Mouse (Mus musculus) forebrain, embryonic 15.5 days (tissue): ENCODE measurements around the gene Nek3. TPM values are rescaled to one million over a fixed set of nuclear protein-coding genes. Genes with fewer than 3 reads are reported as not detected.
A peak's percentile ranks its signal among the peaks of the same experiment; 100 is the strongest.

Experiments used
- ATAC-seq: fragments of 200-750 bp; cut with Nextera tagmentation; replicated peaks from 2 replicates; pipeline ENCODE4 v1.8.0; 2017; ENCODE audit warnings: mild to moderate bottlenecking, moderate TSS enrichment, moderate library complexity
- H3K27ac ChIP-seq: fragments of 300-500 bp; sonication (generic); replicated peaks from 2 replicates; pipeline ENCODE4 v1.5.1; 2015; ENCODE audit warnings: mild to moderate bottlenecking, inconsistent platforms
- H3K27me3 ChIP-seq: fragments of 300-500 bp; sonication (generic); 2 replicates; pipeline ENCODE4 v1.6.1; 2015; ENCODE audit warnings: inconsistent platforms
- H3K36me3 ChIP-seq: fragments of 300-500 bp; sonication (generic); 2 replicates; pipeline ENCODE4 v1.6.1; 2015; ENCODE audit warnings: mild to moderate bottlenecking, inconsistent platforms
- H3K4me1 ChIP-seq: fragments of 300-500 bp; sonication (generic); 2 replicates; pipeline ENCODE4 v1.6.1; 2015; ENCODE audit warnings: inconsistent platforms
- H3K4me2 ChIP-seq: fragments of 300-500 bp; sonication (generic); replicated peaks from 2 replicates; pipeline ENCODE4 v1.6.1; 2015; ENCODE audit warnings: mild to moderate bottlenecking, inconsistent platforms
- H3K4me3 ChIP-seq: fragments of 300-500 bp; sonication (generic); 2 replicates; pipeline ENCODE4 v1.5.1; 2015; ENCODE audit warnings: mild to moderate bottlenecking, inconsistent platforms
- H3K9ac ChIP-seq: fragments of 300-500 bp; sonication (generic); replicated peaks from 2 replicates; pipeline ENCODE4 v1.6.1; 2015; ENCODE audit warnings: mild to moderate bottlenecking, inconsistent platforms
- H3K9me3 ChIP-seq: fragments of 300-500 bp; sonication (generic); 2 replicates; pipeline ENCODE4 v1.6.1; 2016; ENCODE audit warnings: inconsistent platforms
- WGBS: fragments of 180-500 bp; shearing (Covaris S2); methylation state at CpG from one replicate; pipeline ENCODE4 v1.1.7; 2015; ENCODE audit warnings: mixed read lengths; 5-methylcytosine and 5-hydroxymethylcytosine counted together
- polyA plus RNA-seq: library from polyadenylated mRNA; unstranded; fragments of >200 nt; fragmentation: Nextera tagmentation; extraction: Ambion mirVana; gene quantifications from 2 replicates; pipeline ENCODE4 v1.2.1, GENCODE M21; 2015

Gene Nek3
- polyA plus RNA-seq, 1 experiment from 2014 or later: 7.6 TPM

GRCm38 (mm10) chr8:22169167-22169566, 2.9 kb upstream of the Nek3 start:
- Histone ChIP-seq H3K9ac (no peak overlapping the region), H3K27me3 (no peaks in the 10 kb centered on the region), H3K27ac (no peak overlapping the region), H3K4me3 (no peak overlapping the region), H3K9me3 (no peaks in the 10 kb centered on the region), H3K4me1 (peaks cover 13% of the 10 kb centered on the region; the same call in 1 of the 2 replicates), H3K36me3 (peaks cover 16% of the 10 kb centered on the region), H3K4me2 (no peak overlapping the region)
- WGBS: 92% methylated on average over 5 of the region's 5 CpGs
- ATAC-seq: no peak

DNA sequence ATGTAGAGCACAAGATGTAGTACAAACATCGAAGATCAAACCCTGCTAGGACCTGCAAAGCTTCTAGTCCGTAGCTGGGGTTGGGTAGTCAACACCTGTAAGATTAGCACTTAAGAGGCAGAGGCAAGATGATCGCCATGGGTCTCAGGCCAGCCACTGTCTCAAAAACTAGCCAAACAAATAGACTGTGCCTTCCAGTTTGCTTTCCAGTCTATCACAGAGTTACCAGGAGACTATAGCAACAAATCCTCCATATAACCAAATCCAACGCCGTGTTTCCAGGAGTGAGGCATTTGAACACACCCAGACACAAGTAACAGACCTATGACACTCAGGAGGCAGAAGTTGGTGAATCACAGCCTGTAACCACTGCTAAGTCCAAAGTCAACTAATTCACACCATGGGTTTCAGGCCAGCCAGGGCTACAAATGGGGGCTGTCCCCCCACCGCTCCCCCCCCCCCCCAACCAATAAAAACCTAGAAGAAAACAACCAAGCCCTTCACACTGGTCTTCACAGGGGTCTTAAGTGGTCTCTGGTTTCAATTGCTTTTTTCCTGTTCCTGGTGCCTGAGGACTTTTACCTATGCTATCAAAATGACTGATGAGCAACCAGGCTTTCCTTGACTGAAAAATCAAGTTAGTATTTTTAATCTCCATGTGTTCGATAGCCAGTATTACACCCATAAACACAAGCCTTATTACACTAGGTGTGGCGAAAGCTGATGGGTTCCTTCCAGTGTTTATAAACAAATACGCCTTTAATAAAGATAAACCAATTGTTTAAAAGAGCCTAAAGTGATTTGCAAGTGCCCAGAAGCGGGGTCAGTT, 770 bp downstream of the Nek3 start:
- Histone ChIP-seq H3K27ac (peak overlapping the region; percentile 82), H3K9ac (peak overlapping the region; percentile 58), H3K27me3 (no peaks in the 10 kb centered on the region), H3K9me3 (no peaks in the 10 kb centered on the region), H3K4me3 (peak overlapping the region; percentile 56), H3K4me1 (peaks cover 13% of the 10 kb centered on the region; the same call in 1 of the 2 replicates), H3K4me2 (peak overlapping the region; percentile 48), H3K36me3 (peaks cover 12% of the 10 kb centered on the region)
- peak; percentile 62 for ATAC-seq
- 55% methylated on average over 10 of the region's 10 CpGs for WGBS

DNA sequence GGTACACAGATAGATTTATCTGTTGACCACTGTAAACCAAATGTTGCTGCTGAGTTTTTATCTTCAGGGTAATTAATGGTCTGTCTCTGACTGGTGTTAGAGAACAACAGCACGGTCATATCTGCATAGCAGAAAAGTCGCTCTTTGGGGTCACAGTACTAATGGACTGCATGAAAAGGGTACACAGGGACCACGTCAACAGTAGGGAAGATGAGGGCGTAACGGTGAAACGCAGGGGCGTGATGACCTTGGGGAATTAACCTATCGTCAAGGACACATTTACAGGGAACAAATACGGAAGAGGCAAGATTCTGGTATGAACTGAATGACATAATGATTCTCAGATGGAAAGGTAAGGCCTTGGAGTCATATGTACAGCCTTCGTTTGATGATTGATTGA, 1.8 kb downstream of the Nek3 start:
- Histone ChIP-seq H3K27me3 (no peaks in the 10 kb centered on the region), H3K36me3 (peaks cover 10% of the 10 kb centered on the region), H3K27ac (no peak overlapping the region), H3K4me2 (no peak overlapping the region), H3K4me3 (no peak overlapping the region), H3K9ac (no peak overlapping the region), H3K9me3 (no peaks in the 10 kb centered on the region), H3K4me1 (peaks cover 13% of the 10 kb centered on the region; the same call in 1 of the 2 replicates)
- 90% methylated on average over 10 of the region's 10 CpGs for whole genome bisulfite sequencing
- no peak for ATAC-seq

DNA sequence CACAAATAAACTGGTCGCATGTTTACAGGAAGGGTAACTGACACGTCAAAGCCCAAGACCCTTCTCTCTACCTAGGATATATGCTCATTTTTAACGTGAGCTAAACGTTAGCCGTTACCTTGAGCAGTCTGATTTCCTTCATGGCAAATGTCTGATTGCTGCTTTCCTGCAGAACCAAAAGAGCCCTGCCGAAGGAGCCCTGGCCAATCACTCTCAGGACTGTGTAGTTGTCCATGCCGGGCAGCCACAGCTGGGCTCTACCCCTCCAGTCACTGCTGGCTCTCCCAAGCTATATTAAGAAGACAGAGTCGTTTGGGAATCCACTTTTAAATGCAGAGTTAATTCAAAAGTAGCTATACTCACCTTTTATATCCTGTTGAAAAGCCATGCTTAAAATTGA, 4.0 kb downstream of the Nek3 start:
- WGBS: 94% methylated on average over 8 of the region's 8 CpGs
- no peak for ATAC-seq
- no peaks in the 10 kb centered on the region for H3K9me3 ChIP-seq
- no peak overlapping the region for H3K27ac ChIP-seq
- peaks cover 3% of the 10 kb centered on the region; the same call in 1 of the 2 replicates for H3K36me3 ChIP-seq
- no peak overlapping the region for H3K4me3 ChIP-seq
- H3K27me3 ChIP-seq: no peaks in the 10 kb centered on the region
- peaks cover 13% of the 10 kb centered on the region; the same call in 1 of the 2 replicates for H3K4me1 ChIP-seq
- H3K9ac ChIP-seq: no peak overlapping the region
- H3K4me2 ChIP-seq: no peak overlapping the region

- H3K9ac ChIP-seq: no peak overlapping the region
- no peak overlapping the region for H3K4me2 ChIP-seq
- no peaks in the 10 kb centered on the region for H3K4me1 ChIP-seq
- H3K4me3 ChIP-seq: no peak overlapping the region
- no peaks in the 10 kb centered on the region for H3K27me3 ChIP-seq
- no peak for ATAC-seq
- no peak overlapping the region; the same call in 1 of the 2 replicates for H3K27ac ChIP-seq
- 52% methylated on average over 3 of the region's 3 CpGs for WGBS
- no peaks in the 10 kb centered on the region for H3K9me3 ChIP-seq
- peaks cover 10% of the 10 kb centered on the region; the same call in 1 of the 2 replicates for H3K36me3 ChIP-seq
Measured at GRCm38 (mm10) chr8:22150345-22150663, 15.9 kb downstream of the Nek3 start.

DNA sequence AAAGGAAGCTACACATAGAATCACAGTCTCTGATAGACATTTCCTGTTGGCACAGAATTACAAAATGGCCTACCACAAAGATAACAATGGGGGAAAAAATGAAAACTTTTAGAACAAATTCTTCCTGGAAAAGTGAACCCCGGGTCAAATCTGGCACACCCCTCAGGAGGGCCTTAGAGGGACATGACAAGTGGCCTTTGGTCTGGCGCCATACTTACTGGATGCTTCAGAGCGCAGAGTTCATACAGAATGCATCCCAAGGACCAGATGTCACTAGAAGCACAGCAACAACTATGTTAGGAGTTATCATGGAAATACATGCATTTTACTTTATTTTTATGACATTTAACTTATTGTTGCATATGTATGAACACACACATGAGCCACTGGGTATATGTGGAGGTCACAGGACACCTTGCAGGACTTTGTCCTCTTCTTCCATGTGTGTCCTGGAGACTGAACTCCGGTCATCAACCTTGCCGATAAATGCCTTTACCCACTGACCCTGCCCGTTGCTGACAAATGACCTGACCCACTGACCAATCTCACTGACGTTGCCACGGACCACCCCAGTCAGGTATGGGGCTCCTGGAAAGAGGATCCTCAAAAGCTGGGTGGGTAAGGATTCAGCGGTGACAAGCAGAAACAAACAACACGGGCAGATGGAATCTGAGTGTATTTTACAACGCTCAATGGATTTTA, 16.4 kb downstream of the Nek3 start:
- Histone ChIP-seq H3K9me3 (no peaks in the 10 kb centered on the region), H3K27me3 (no peaks in the 10 kb centered on the region), H3K27ac (no peak overlapping the region; the same call in 1 of the 2 replicates), H3K4me3 (no peak overlapping the region), H3K36me3 (peaks cover 10% of the 10 kb centered on the region; the same call in 1 of the 2 replicates), H3K4me2 (no peak overlapping the region), H3K9ac (no peak overlapping the region), H3K4me1 (no peaks in the 10 kb centered on the region)
- WGBS: 90% methylated on average over 11 of the region's 11 CpGs
- no peak for ATAC-seq

- ATAC-seq: no peak
- no peaks in the 10 kb centered on the region for H3K4me1 ChIP-seq
- WGBS: 94% methylated on average over 7 of the region's 7 CpGs
- H3K27ac ChIP-seq: no peak overlapping the region
- no peaks in the 10 kb centered on the region for H3K9me3 ChIP-seq
- peaks cover 10% of the 10 kb centered on the region; the same call in 1 of the 2 replicates for H3K36me3 ChIP-seq
- H3K27me3 ChIP-seq: no peaks in the 10 kb centered on the region
- H3K9ac ChIP-seq: no peak overlapping the region
- no peak overlapping the region for H3K4me3 ChIP-seq
- H3K4me2 ChIP-seq: no peak overlapping the region
Measured at GRCm38 (mm10) chr8:22148367-22148740, 17.9 kb downstream of the Nek3 start.

DNA sequence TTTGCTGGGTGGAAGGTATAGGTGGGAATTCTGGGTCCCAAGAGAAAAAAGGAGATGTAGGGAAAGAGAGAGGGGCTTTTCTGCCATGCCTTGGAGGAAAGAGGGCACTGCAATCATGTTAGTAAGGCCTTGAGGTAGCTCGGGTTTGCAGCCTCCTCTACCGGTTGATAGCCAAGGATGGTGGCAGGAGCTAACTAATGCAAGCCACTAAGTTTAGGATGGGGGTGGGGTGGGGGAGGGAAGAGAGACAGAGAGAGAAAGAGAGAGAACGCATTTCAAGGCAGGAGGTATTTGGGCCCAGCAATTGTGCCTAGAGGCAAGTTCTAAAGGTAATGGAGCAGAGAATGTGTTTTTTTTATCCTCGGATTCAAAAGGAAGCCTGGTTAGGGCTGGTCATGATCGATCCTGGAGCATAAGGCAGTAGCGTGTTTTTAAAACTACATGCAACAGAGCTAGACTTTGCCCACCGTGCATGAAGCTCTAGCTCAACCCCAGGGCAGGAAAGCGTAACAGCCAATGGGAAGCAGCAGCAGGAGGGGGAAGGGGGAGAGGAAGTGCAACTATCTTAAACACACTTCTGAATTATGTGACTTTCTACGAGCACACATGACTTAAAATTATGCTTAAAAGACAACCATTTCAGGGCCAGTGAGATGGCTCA, 18.4 kb downstream of the Nek3 start:
- no peak overlapping the region for H3K27ac ChIP-seq
- no peaks in the 10 kb centered on the region for H3K9me3 ChIP-seq
- H3K27me3 ChIP-seq: no peaks in the 10 kb centered on the region
- H3K4me3 ChIP-seq: no peak overlapping the region
- no peak overlapping the region for H3K9ac ChIP-seq
- no peak for ATAC-seq
- 82% methylated on average over 9 of the region's 9 CpGs for WGBS
- H3K4me1 ChIP-seq: no peaks in the 10 kb centered on the region
- peaks cover 10% of the 10 kb centered on the region; the same call in 1 of the 2 replicates for H3K36me3 ChIP-seq
- no peak overlapping the region for H3K4me2 ChIP-seq

- no peak overlapping the region for H3K4me2 ChIP-seq
- no peak overlapping the region for H3K9ac ChIP-seq
- no peaks in the 10 kb centered on the region for H3K9me3 ChIP-seq
- H3K36me3 ChIP-seq: peaks cover 10% of the 10 kb centered on the region; the same call in 1 of the 2 replicates
- no peaks in the 10 kb centered on the region for H3K27me3 ChIP-seq
- no peak overlapping the region for H3K27ac ChIP-seq
- no peak overlapping the region for H3K4me3 ChIP-seq
- no peak for ATAC-seq
- no peaks in the 10 kb centered on the region for H3K4me1 ChIP-seq
- 80% methylated on average over 6 of the region's 6 CpGs for WGBS
Measured at GRCm38 (mm10) chr8:22145831-22146230, 20.4 kb downstream of the Nek3 start.

GRCm38 (mm10) chr8:22143764-22144491, 22.3 kb downstream of the Nek3 start:
- peaks cover 10% of the 10 kb centered on the region; the same call in 1 of the 2 replicates for H3K36me3 ChIP-seq
- H3K27me3 ChIP-seq: no peaks in the 10 kb centered on the region
- 82% methylated on average over 1 of the region's 1 CpGs for WGBS
- no peak overlapping the region for H3K4me3 ChIP-seq
- H3K4me2 ChIP-seq: no peak overlapping the region
- no peak overlapping the region for H3K27ac ChIP-seq
- ATAC-seq: no peak
- no peaks in the 10 kb centered on the region for H3K9me3 ChIP-seq
- H3K9ac ChIP-seq: no peak overlapping the region
- H3K4me1 ChIP-seq: no peaks in the 10 kb centered on the region

DNA sequence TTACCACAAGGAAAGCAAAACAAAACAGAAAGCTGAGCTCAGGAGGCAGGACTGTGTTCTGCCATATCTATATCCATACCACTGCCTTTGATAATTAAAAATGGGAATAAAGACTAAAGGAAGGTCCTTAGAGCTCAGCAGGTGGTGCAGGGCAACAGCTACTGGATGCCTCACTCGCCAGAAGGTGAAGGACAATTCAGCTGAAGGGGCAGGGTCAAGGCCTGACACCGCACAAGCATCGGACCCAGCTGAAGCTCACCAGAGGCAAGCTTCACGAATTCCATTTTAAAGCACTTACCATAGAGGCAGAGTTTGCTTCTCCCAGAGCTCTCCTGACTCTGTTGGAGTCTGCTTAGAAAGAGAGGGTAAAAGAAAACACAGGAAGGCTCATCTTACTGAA, 23.6 kb downstream of the Nek3 start:
- Histone ChIP-seq H3K4me1 (no peaks in the 10 kb centered on the region), H3K4me3 (no peak overlapping the region), H3K27ac (no peak overlapping the region), H3K9me3 (no peaks in the 10 kb centered on the region), H3K27me3 (no peaks in the 10 kb centered on the region), H3K36me3 (0 out of 2 replicates have a peak, but pooled peaks cover 3% of the 10 kb centered on the region), H3K4me2 (no peak overlapping the region), H3K9ac (no peak overlapping the region)
- ATAC-seq: no peak
- WGBS: 82% methylated on average over 4 of the region's 4 CpGs
